Mouse (Mus musculus) midbrain, embryonic 15.5 days (tissue): ENCODE measurements around the gene Speer4d. TPM values are rescaled to one million over a fixed set of nuclear protein-coding genes. Genes with fewer than 3 reads are reported as not detected.

Experiments used
- polyA plus RNA-seq: library from polyadenylated mRNA; unstranded; fragments of >200 nt; fragmentation: Nextera tagmentation; extraction: Ambion mirVana; gene quantifications from 2 replicates; pipeline ENCODE4 v1.2.1, GENCODE M21; 2015

The Speer4d gene
- polyA plus RNA-seq, 1 experiment from 2014 or later: not detected

Other genes starting within 250 kb of the Speer4d start
- gene Gm21149, start 142.5 kb upstream of the Speer4d start, polyA plus RNA-seq: not detected in 2 replicates
- not detected in 2 replicates for gene Gm21190, start 89.8 kb upstream of the Speer4d start, polyA plus RNA-seq
- not detected in 2 replicates for gene Gm21083, start 41.7 kb upstream of the Speer4d start, polyA plus RNA-seq
- not detected in 2 replicates for gene 4930572O03Rik, start 38.0 kb downstream of the Speer4d start, polyA plus RNA-seq
- gene Speer4c, start 95.2 kb downstream of the Speer4d start, polyA plus RNA-seq: not detected in 2 replicates